Mouse (Mus musculus) central nervous system, embryonic 11.5 days (tissue): ENCODE measurements around the gene Smim10l1. TPM values are rescaled to one million over a fixed set of nuclear protein-coding genes. Genes with fewer than 3 reads are reported as not detected.

Experiments used
- polyA plus RNA-seq: library from polyadenylated mRNA; depleted of rRNA; stranded (reverse); fragments of >200 nt; gene quantifications from 2 replicates; pipeline ENCODE4 v1.2.3, GENCODE M21; 2012; rRNA removed

The Smim10l1 gene
- 24.5 and 29.3 TPM in 2 replicates for polyA plus RNA-seq

DNA sequence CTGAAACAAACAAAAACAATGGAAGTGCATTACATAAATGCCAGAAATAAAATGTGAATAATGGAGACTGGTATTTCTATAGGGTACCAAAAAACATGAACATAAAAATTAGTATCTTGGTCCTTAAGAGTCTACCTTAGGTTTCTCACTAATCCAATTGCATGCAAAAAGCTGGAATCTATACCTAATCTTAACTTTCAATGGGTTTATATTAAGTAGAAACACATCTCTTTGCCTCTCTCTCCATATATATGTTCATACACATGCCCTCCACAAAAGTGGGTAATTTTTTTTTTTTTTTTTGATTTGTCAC is at the start of gene Smim10l1:
Gene Smim10l1 (plus strand): TSS at position 301 of the 313 bp plus-strand sequence.

DNA sequence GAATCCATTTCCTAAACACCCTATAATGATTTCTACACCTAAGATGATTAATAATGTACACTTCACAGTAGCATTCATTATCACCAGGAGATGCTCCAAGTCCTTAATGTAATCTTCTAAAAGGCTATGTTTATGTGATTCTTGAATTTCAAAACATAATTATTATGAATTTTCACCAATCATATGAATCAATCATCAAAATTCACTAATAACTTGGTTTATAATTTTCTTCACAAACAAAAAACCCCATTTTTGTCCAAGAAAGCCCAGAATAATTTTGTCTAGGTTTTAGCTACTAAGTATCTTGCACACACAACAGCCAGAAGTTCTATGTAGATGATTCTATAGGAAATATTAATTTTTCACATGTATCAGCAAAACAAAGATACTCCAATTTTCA is 49.0 kb upstream of the Smim10l1 start, which contains the start of gene Tas2r140:
Gene Tas2r140 (minus strand): TSS at position 101 of the 400 bp plus-strand sequence.

Other genes starting within 250 kb of the Smim10l1 start
- not detected in 2 replicates for gene Tas2r116, start 249.5 kb upstream of the Smim10l1 start, polyA plus RNA-seq
- gene Tas2r110, start 236.9 kb upstream of the Smim10l1 start, polyA plus RNA-seq: not detected in 2 replicates
- gene Tas2r113, start 211.9 kb upstream of the Smim10l1 start, polyA plus RNA-seq: not detected in 2 replicates
- gene Tas2r125, start 195.3 kb upstream of the Smim10l1 start, polyA plus RNA-seq: not detected in 2 replicates
- gene Tas2r129, start 153.8 kb upstream of the Smim10l1 start, polyA plus RNA-seq: not detected in 2 replicates
- gene Tas2r131, start 147.0 kb upstream of the Smim10l1 start, polyA plus RNA-seq: not detected in 2 replicates
- gene Tas2r109, start 123.9 kb upstream of the Smim10l1 start, polyA plus RNA-seq: not detected in 2 replicates
- gene Tas2r103, start 67.8 kb upstream of the Smim10l1 start, polyA plus RNA-seq: not detected in 2 replicates
- not detected in 2 replicates for gene Tas2r140, start 49.1 kb upstream of the Smim10l1 start, polyA plus RNA-seq
- gene 5530400C23Rik, start 187.3 kb downstream of the Smim10l1 start, polyA plus RNA-seq: not detected in 2 replicates